Mouse (Mus musculus) thymus, adult 2 months (tissue): Measurements from ENCODE around the gene Abhd15. TPM values are rescaled to one million over a fixed set of nuclear protein-coding genes. Genes with fewer than 3 reads are reported as not detected.

Source experiments
- DNase-seq: peaks from one replicate; pipeline ENCODE4 v3.0.0; 2021
- H3K27ac ChIP-seq: fragments of 200-500 bp; 2 replicates; pipeline ENCODE4 v1.5.1; 2012; ENCODE audit warnings: low read length, control low read depth; ENCODE audit not compliant: control insufficient read depth, insufficient read depth
- H3K27me3 ChIP-seq: fragments of 200-500 bp; 2 replicates; pipeline ENCODE4 v1.6.1; 2012; ENCODE audit warnings: mild to moderate bottlenecking, low read length, moderate library complexity, mixed read lengths; ENCODE audit not compliant: control insufficient read depth, insufficient read depth
- H3K36me3 ChIP-seq: fragments of 200-500 bp; 2 replicates; pipeline ENCODE4 v1.6.1; 2012; ENCODE audit warnings: mild to moderate bottlenecking, low read length, moderate library complexity; ENCODE audit not compliant: control insufficient read depth, insufficient read depth
- H3K4me1 ChIP-seq: fragments of 200-500 bp; replicated peaks from 2 replicates; pipeline ENCODE4 v1.6.1; 2012; ENCODE audit warnings: low read length; ENCODE audit not compliant: control insufficient read depth, insufficient read depth
- H3K4me3 ChIP-seq: fragments of 200-500 bp; 2 replicates; pipeline ENCODE4 v1.5.1; 2012; ENCODE audit warnings: mild to moderate bottlenecking, low read length, control low read depth, moderate library complexity; ENCODE audit not compliant: control insufficient read depth, insufficient read depth
- CTCF ChIP-seq: fragments of 200-500 bp; IDR thresholded peaks from 2 replicates; pipeline ENCODE4 v1.5.1; 2012; ENCODE audit warnings: mild to moderate bottlenecking, control low read depth, low read length, moderate library complexity, borderline replicate concordance; ENCODE audit not compliant: control insufficient read depth, poor library complexity, insufficient read depth; ENCODE audit errors: extremely low read depth
- POLR2A ChIP-seq: fragments of 200-500 bp; IDR thresholded peaks from 2 replicates; pipeline ENCODE4 v1.6.1; 2012; ENCODE audit warnings: mild to moderate bottlenecking, low read length, control low read depth, moderate library complexity; ENCODE audit not compliant: control insufficient read depth, poor library complexity, insufficient read depth; ENCODE audit errors: extremely low read depth
- WGBS: fragments of 180-500 bp; shearing (Covaris S2); methylation state at CpG from one replicate; pipeline ENCODE4 v1.1.7; 2018; 5-methylcytosine and 5-hydroxymethylcytosine counted together
- polyA plus RNA-seq: library from polyadenylated mRNA; depleted of rRNA; stranded (reverse); fragments of >200 nt; gene quantifications from 2 replicates; pipeline ENCODE4 v1.2.3, GENCODE M21; 2012

The Abhd15 gene
- polyA plus RNA-seq, 1 experiment, result 14.2 TPM

DNA sequence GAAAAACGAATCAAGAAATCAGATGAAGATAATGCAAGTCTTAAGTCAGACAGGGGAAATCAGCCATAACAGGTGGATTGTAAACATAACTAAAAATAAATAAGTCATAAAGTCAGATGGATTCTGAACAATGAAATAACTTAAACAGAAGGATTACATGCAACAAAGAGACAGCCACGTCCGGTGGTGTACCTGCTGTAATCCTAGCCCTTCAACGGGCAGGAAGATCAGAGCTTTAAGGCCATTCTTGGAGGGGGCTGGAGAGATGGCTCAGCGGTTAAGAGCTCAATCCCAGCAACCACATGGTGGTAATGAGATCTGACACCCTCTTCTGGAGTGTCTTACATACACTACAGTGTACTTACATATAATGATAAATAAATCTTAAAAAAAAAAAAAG, 3.6 kb upstream of the Abhd15 start:
- no peak for DNase-seq
- Histone ChIP-seq H3K4me3 (no peak overlapping the region), H3K27me3 (no peaks in the 10 kb centered on the region), H3K27ac (no peak overlapping the region), H3K36me3 (peaks cover 6% of the 10 kb centered on the region; the same call in 1 of the 2 replicates), H3K4me1 (peaks cover 33% of the 10 kb centered on the region)
- WGBS, result 82% methylated on average over 5 of the region's 5 CpGs
- TF ChIP-seq CTCF (no peak), POLR2A (no peak)

DNA sequence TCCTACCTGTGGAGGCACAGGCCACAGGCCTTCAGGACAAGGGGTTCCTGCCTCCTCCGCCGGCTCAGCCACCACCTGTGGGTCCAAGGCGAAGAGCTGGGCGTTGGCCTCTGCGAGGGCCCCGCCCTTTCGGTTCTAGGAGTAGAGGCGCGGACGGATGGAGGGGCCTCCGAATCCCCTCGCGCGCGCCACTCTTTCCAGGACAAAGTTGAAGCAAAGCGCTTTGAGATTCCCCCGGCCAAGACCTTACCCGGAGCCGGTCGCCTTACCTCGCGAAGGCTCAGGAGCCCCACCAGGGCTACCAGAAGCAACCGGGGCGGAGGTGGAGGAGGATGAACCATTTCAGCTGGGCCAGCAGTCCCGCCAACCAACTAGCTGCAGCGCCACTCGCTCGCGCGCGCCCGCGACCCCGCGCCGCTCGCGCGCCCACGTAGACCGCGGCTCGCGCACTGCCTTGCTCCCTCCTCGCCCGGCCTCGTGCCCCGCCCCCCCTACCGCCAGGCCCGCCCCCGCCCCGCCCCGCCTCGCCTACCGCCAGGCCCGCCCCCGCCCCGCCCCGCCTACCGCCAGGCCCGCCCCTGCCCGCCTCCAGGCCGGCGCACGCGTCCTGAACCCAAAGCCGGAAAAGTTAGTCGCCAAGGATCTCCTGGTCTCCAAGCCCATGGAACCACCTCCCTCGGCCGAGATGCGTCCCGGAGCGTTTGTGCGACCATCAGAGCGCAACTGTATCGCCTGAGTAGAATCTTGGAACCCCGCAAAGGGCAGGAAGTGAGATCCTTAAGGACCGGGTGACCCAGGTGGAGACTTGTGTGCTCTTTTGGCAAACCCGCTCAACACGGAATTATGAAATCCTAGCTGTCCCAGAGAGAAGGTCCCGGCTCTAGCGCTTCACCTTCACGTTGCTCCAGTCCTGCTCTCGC, 1.8 kb upstream of the Abhd15 start:
- H3K4me1 ChIP-seq, result peaks cover 50% of the 10 kb centered on the region
- DNase-seq, result peak; percentile 87
- WGBS, result under 1% methylated on average over 76 of the region's 84 CpGs

DNA sequence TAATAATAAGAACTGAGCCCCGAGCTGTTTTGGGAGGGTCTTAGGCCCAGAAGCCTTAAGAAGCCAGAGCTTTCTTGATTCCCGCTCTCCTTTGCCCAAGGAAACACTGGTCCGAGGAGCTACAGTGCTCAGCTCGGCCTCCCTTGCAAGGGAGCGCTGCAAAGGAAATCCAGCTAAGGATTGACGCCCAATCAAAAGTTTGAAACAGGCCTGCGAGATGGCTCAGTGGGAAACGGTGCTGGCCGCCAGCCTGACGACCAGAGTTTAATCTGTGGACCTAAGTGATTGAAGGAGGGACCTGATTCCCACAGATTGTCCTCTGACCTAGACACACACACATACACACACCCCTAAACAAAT, 1.1 kb upstream of the Abhd15 start:
- Histone ChIP-seq H3K36me3 (no peaks in the 10 kb centered on the region), H3K4me1 (peaks cover 51% of the 10 kb centered on the region), H3K4me3 (peak overlapping the region; percentile 66), H3K27me3 (no peaks in the 10 kb centered on the region), H3K27ac (no peak overlapping the region)
- TF ChIP-seq CTCF (no peak), POLR2A (no peak)
- DNase-seq, result peak; percentile 15
- 14% methylated on average over 10 of the region's 10 CpGs for WGBS

More for the DNA sequence above, 1.8 kb upstream of the Abhd15 start:
- no peaks in the 10 kb centered on the region for H3K36me3 ChIP-seq
- H3K27me3 ChIP-seq, result no peaks in the 10 kb centered on the region
- peak overlapping the region; percentile 66 for H3K4me3 ChIP-seq
- TF ChIP-seq CTCF (peak; percentile 11; the same call in 1 of the 2 replicates), POLR2A (peak; percentile 77)
- H3K27ac ChIP-seq, result no peak overlapping the region

DNA sequence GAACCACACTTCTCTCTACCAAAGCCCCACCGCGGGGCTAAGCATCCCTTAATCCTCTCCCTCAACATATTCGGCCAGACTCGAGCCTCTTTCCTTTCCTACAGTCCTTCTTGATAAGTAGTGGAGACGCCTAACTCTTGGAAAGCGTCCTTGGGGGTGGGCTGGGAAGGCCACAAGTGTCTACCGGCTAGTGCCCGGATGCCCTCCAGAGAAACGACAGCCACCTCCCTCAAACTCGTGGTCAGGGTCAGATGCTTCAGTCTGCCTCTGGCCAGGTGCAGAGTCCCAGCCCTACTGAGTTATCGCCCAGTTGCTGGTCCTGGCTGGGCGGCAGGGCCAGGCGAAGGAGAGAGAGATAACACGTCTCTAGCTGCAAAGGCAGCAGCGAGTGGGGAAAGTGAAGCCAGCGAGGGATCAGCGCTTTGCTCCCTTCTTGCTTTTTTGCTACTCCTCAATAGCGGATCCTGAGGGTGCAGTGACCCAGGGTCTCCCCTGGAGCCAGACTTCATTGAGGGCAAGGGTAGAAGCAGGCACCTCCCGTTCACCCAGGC, 565 bp upstream of the Abhd15 start:
- TF ChIP-seq POLR2A (no peak), CTCF (no peak)
- DNase-seq, result peak; percentile 37

DNA sequence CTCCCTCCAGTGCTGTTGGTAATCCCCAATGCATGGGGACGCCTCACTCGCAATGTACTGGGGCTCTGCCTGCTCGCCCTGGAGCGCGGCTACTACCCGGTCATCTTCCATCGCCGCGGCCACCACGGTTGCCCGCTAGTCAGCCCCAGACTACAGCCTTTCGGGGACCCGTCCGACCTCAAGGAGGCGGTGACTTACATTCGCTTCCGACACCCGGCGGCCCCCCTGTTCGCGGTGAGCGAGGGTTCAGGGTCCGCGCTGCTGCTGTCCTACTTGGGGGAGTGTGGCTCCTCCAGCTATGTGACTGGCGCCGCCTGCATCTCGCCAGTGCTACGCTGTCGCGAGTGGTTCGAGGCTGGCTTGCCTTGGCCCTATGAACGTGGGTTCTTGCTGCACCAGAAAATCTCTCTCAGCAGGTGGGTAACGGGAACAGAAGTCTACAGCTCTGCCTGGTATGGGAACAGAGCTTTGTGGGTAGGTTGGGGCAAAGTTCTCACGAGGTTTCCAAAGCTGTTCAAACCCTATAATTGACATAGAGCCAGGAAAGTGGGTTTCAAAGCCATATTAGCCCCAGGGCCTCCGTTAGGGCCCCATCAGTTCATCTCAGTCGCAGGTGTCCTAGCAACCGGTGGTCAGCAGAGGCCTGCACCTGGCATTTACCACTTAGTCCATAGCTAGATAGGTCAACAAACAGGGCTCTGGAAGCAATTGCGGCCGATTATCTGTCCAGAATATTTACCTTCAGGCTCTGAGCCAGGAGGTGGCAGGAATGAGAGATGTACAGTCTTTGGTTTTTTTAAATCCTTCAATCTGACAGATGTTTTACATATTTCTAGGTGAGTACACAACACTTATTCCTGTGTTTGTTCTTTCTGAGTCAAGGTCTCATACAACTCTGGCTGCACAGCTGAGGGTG, 974 bp downstream of the Abhd15 start, which contains the start of gene Trp53i13:
Trp53i13 (minus strand) TSS at position 344 of the 916 bp plus-strand sequence.
- no peak for DNase-seq
- Histone ChIP-seq H3K36me3 (no peaks in the 10 kb centered on the region), H3K4me1 (peaks cover 68% of the 10 kb centered on the region), H3K4me3 (peak within 1 kb of the TSS; percentile 50), H3K27ac (no peak within 1 kb of the TSS), H3K27me3 (no peaks in the 10 kb centered on the region)
- TF ChIP-seq POLR2A (no peak), CTCF (no peak)
- WGBS, result 6% methylated on average over 39 of the region's 39 CpGs

More for the DNA sequence above, 565 bp upstream of the Abhd15 start:
- H3K27me3 ChIP-seq, result no peaks in the 10 kb centered on the region
- H3K27ac ChIP-seq, result no peak overlapping the region
- peaks cover 55% of the 10 kb centered on the region for H3K4me1 ChIP-seq
- WGBS, result 13% methylated on average over 19 of the region's 19 CpGs
- no peaks in the 10 kb centered on the region for H3K36me3 ChIP-seq
- peak overlapping the region; percentile 50 for H3K4me3 ChIP-seq

DNA sequence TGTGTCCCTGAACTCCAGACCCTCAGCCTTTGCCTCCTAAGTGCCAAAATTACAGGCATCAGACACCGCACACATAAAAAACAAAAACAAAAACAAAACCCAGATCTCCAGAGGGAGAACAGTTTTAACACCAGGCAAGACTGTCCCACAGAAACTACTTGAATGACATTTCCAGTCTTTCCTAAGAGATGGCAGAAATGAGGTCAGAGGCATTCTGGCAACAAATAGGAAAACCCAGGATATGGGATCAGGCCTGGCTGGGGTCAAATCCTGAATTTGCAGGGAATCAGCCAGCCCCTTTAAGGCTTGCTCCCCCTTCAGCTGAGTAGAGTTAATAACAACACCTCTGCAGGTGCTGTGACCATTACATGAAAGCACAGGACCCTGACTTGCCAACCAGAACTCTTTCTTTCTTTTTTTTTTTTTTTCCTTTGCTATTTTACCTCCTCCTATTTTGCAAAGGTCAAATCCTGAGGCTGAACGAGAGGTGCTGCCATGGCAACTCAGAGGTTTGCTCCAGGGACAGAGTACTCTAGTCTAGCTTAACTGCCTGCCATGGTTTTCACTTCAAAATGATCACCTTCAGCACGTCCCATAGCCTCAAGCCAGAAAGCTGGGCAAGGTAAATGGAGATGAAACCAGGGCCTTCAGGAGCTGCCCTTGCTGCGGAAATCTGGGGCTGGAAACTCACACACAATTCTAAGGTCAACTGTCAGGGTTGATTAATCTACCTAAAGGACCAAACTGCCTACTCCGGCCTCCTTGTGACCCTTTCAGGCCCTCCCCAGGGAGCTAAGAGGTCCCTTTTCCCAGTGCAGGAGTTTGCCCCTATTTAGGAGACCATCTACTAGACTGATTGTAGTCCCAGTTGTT, 1.9 kb downstream of the Abhd15 start:
- H3K36me3 ChIP-seq, result no peaks in the 10 kb centered on the region
- H3K4me3 ChIP-seq, result no peak overlapping the region
- DNase-seq, result no peak
- no peak overlapping the region for H3K27ac ChIP-seq
- TF ChIP-seq POLR2A, result no peak
- TF ChIP-seq CTCF, result no peak
- H3K4me1 ChIP-seq, result peaks cover 73% of the 10 kb centered on the region
- 77% methylated on average over 5 of the region's 5 CpGs for WGBS
- no peaks in the 10 kb centered on the region for H3K27me3 ChIP-seq
